Mouse (Mus musculus): ENCODE measurements around the gene Pacsin1. TPM values are rescaled to one million over a fixed set of nuclear protein-coding genes. Genes with fewer than 3 reads are reported as not detected.

Gene Pacsin1
- polyA plus RNA-seq, 1 experiment from 2014 or later, result 6.7 TPM

DNA sequence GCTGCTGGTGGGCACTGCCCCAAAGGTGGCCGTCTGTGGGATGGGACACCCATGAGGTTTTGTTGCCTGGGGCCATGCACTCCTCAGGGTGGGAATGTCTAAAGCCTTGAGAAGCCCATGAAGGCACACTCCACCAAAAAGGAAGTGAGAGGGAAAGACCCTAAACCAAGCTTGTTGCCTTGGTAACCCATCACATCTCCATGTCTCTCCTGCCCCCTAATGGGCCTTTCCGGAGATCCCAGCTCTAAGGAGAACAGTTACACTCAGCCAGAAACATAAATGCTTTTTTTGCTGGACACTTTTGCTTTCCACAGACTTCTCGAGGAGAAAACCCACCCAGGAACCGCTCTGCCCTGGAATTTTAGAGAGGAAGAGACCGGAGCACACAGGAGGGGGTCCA, 62.9 kb downstream of the Pacsin1 start:
- Histone ChIP-seq H3K4me1 (peaks cover 18% of the 10 kb centered on the region), H3K36me3 (no peaks in the 10 kb centered on the region), H3K9me3 (no peaks in the 10 kb centered on the region), H3K27ac (replicated peaks) (no peak overlapping the region), H3K4me3 (no peak overlapping the region), H3K9ac (replicated peaks) (no peak overlapping the region), H3K27me3 (peaks cover 26% of the 10 kb centered on the region), H3K4me2 (replicated peaks) (no peak overlapping the region)
- no peak for ATAC-seq (ENCODE audit: low FRiP score, low read depth)
- WGBS, result 58% methylated on average over 5 of the region's 5 CpGs

- peaks cover 18% of the 10 kb centered on the region for H3K4me1 ChIP-seq
- H3K9me3 ChIP-seq, result no peaks in the 10 kb centered on the region
- H3K4me3 ChIP-seq, result no peak overlapping the region
- ATAC-seq (ENCODE audit: low FRiP score, low read depth), result no peak
- H3K36me3 ChIP-seq, result no peaks in the 10 kb centered on the region
- no peak overlapping the region for H3K4me2 ChIP-seq (replicated peaks)
- peaks cover 31% of the 10 kb centered on the region for H3K27me3 ChIP-seq
- no peak overlapping the region for H3K27ac ChIP-seq (replicated peaks)
- WGBS, result 72% methylated on average over 14 of the region's 14 CpGs
- H3K9ac ChIP-seq (replicated peaks), result no peak overlapping the region
Observed at GRCm38 (mm10) chr17:27719663-27720062, 64.4 kb downstream of the Pacsin1 start.

DNA sequence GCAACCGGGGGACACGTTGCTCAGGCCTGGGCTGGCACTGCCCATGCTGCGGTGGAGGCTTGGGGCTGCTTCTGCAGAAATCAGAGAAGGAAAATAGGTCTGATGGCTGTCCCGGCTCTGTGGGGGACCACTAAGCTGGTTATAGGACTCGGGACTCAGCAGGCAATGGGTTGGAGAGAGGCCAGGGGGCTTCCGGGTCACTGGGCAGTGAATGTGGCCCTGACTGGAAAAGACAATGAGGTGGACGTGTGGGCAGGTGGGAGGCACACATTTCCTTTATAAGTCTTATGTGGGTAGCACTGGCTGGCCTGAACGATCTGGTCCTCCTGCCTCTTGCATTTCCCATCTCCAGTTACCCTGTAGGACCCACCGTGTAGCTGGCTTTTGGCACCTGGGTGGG, 65.0 kb downstream of the Pacsin1 start:
- Histone ChIP-seq H3K36me3 (no peaks in the 10 kb centered on the region), H3K9ac (replicated peaks) (0 out of 2 replicates have a peak overlapping the region, but pooled peaks have one; percentile 15), H3K4me3 (no peak overlapping the region), H3K27me3 (peaks cover 31% of the 10 kb centered on the region), H3K4me1 (peaks cover 25% of the 10 kb centered on the region), H3K4me2 (replicated peaks) (no peak overlapping the region), H3K27ac (replicated peaks) (no peak overlapping the region), H3K9me3 (no peaks in the 10 kb centered on the region)
- WGBS, result 40% methylated on average over 9 of the region's 9 CpGs
- ATAC-seq (ENCODE audit: low FRiP score, low read depth), result no peak

DNA sequence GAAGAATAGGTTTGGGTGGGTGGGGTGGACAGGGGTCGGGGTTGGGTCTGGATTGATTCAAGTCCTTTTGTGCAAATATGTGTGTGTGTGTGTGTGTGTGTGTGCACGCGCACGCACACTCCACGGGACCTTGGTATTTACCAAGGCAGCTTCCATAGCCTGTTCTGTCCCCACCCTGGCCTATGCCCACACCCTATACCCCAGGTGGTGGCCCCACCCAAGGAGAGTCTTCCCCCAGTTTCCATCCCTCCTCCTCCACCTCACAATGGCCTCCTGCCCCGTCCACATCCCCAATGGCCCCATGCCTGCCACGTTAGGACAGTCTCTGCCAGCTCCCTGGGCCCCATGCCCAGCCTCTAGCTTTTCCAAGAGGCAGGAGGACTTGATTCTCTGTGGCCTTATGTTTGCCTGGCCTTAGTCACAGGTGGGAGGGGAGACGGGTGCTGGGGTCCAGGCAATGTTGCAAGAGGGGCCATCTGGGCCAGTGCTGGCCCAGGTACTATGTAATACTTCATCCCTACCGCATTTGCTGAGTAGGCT, 65.9 kb downstream of the Pacsin1 start:
- Histone ChIP-seq H3K9me3 (no peaks in the 10 kb centered on the region), H3K27ac (replicated peaks) (no peak overlapping the region), H3K36me3 (no peaks in the 10 kb centered on the region), H3K4me2 (replicated peaks) (no peak overlapping the region), H3K27me3 (peaks cover 38% of the 10 kb centered on the region), H3K4me3 (no peak overlapping the region), H3K4me1 (peaks cover 32% of the 10 kb centered on the region), H3K9ac (replicated peaks) (no peak overlapping the region)
- WGBS, result 79% methylated on average over 9 of the region's 9 CpGs
- ATAC-seq (ENCODE audit: low FRiP score, low read depth), result no peak

DNA sequence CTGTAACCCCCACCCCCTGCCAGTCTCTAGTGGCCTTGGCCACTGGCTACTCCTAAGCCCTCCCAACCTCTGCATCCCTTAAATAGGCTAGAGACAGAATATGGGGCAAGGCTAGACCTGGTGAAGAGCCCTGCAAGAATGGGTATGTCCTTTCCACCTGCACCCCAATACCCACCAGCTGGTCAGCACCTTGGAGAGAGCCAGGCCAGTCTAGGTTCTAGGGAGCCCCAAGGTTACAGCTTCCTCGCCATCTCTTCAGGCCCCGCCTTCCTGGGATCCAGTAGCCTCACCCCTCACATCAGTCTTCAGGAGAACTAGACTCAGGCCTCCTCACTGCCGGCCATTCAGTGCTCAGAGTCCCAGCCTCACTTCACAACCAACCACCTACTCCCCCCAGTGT, 69.0 kb downstream of the Pacsin1 start:
- H3K27ac ChIP-seq (replicated peaks), result no peak overlapping the region
- H3K4me1 ChIP-seq, result peaks cover 20% of the 10 kb centered on the region
- no peak overlapping the region for H3K4me2 ChIP-seq (replicated peaks)
- no peak overlapping the region for H3K9ac ChIP-seq (replicated peaks)
- H3K9me3 ChIP-seq, result no peaks in the 10 kb centered on the region
- 43% methylated on average over 3 of the region's 3 CpGs for WGBS
- no peak for ATAC-seq (ENCODE audit: low FRiP score, low read depth)
- no peak overlapping the region for H3K4me3 ChIP-seq
- H3K36me3 ChIP-seq, result no peaks in the 10 kb centered on the region
- H3K27me3 ChIP-seq, result peaks cover 28% of the 10 kb centered on the region

- H3K4me3 ChIP-seq, result no peak overlapping the region
- no peak overlapping the region for H3K9ac ChIP-seq (replicated peaks)
- WGBS, result 30% methylated on average over 10 of the region's 10 CpGs
- no peaks in the 10 kb centered on the region for H3K9me3 ChIP-seq
- peak overlapping the region; percentile 15; the same call in 1 of the 2 replicates for H3K4me2 ChIP-seq (replicated peaks)
- H3K4me1 ChIP-seq, result peaks cover 20% of the 10 kb centered on the region
- H3K27me3 ChIP-seq, result peaks cover 25% of the 10 kb centered on the region
- no peak overlapping the region for H3K27ac ChIP-seq (replicated peaks)
- no peak for ATAC-seq (ENCODE audit: low FRiP score, low read depth)
- H3K36me3 ChIP-seq, result no peaks in the 10 kb centered on the region
Observed at GRCm38 (mm10) chr17:27725011-27725410, 69.7 kb downstream of the Pacsin1 start.

GRCm38 (mm10) chr17:27725412-27725811, 70.1 kb downstream of the Pacsin1 start:
- peaks cover 16% of the 10 kb centered on the region for H3K4me1 ChIP-seq
- H3K27me3 ChIP-seq, result peaks cover 25% of the 10 kb centered on the region; the same call in 1 of the 2 replicates
- no peaks in the 10 kb centered on the region for H3K9me3 ChIP-seq
- 0 out of 2 replicates have a peak overlapping the region, but pooled peaks have one; percentile 20 for H3K9ac ChIP-seq (replicated peaks)
- H3K36me3 ChIP-seq, result no peaks in the 10 kb centered on the region
- no peak overlapping the region for H3K27ac ChIP-seq (replicated peaks)
- 15% methylated on average over 10 of the region's 10 CpGs for WGBS
- peak overlapping the region; percentile 15 for H3K4me2 ChIP-seq (replicated peaks)
- H3K4me3 ChIP-seq, result no peak overlapping the region
- ATAC-seq (ENCODE audit: low FRiP score, low read depth), result no peak

GRCm38 (mm10) chr17:27726527-27726926, 71.2 kb downstream of the Pacsin1 start:
- no peaks in the 10 kb centered on the region for H3K9me3 ChIP-seq
- no peak overlapping the region for H3K27ac ChIP-seq (replicated peaks)
- H3K4me3 ChIP-seq, result no peak overlapping the region
- 55% methylated on average over 6 of the region's 7 CpGs for WGBS
- no peak for ATAC-seq (ENCODE audit: low FRiP score, low read depth)
- no peak overlapping the region for H3K4me2 ChIP-seq (replicated peaks)
- no peak overlapping the region for H3K9ac ChIP-seq (replicated peaks)
- H3K36me3 ChIP-seq, result no peaks in the 10 kb centered on the region
- peaks cover 18% of the 10 kb centered on the region; the same call in 1 of the 2 replicates for H3K27me3 ChIP-seq
- peaks cover 14% of the 10 kb centered on the region for H3K4me1 ChIP-seq

DNA sequence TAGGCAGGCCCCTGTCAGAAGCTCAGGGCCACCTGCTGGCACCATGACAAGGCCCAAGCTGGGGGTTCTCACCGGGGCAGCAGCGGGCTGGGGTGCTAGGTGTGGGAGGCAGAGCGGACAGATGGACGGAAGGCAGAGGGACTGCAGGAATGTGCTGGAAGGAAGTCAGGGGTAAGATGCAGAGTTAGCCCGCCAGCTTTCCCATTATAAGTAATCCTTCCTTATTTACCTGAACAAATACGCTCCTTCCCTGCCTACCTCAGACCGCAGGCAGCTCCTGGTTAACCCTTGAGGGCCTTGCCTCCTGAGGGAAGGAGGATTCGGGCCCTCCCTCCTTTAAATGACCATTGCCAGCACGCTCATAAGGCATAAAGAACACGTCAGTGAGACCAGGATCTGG, 73.5 kb downstream of the Pacsin1 start, which contains the start of gene Spdef:
Gene Spdef, minus strand, starts transcription at position 186 of the 400 bp plus-strand sequence.
- 74% methylated on average over 10 of the region's 10 CpGs for WGBS
- no peak within 1 kb of the TSS for H3K4me2 ChIP-seq (replicated peaks)
- no peak within 1 kb of the TSS for H3K27ac ChIP-seq (replicated peaks)
- H3K36me3 ChIP-seq, result no peaks in the 10 kb centered on the region
- peaks cover 15% of the 10 kb centered on the region; the same call in 1 of the 2 replicates for H3K27me3 ChIP-seq
- ATAC-seq (ENCODE audit: low FRiP score, low read depth), result no peak
- H3K9me3 ChIP-seq, result no peaks in the 10 kb centered on the region
- no peak within 1 kb of the TSS for H3K9ac ChIP-seq (replicated peaks)
- peaks cover 14% of the 10 kb centered on the region for H3K4me1 ChIP-seq
- no peak within 1 kb of the TSS for H3K4me3 ChIP-seq

- Histone ChIP-seq H3K27me3 (0 out of 2 replicates have a peak, but pooled peaks cover 6% of the 10 kb centered on the region), H3K9ac (replicated peaks) (no peak overlapping the region), H3K4me2 (replicated peaks) (no peak overlapping the region), H3K36me3 (no peaks in the 10 kb centered on the region), H3K4me1 (peaks cover 5% of the 10 kb centered on the region), H3K4me3 (no peak overlapping the region), H3K9me3 (no peaks in the 10 kb centered on the region), H3K27ac (replicated peaks) (no peak overlapping the region)
- no peak for ATAC-seq (ENCODE audit: low FRiP score, low read depth)
- WGBS, result 86% methylated on average over 5 of the region's 5 CpGs
Observed at GRCm38 (mm10) chr17:27732152-27732551, 76.8 kb downstream of the Pacsin1 start.

DNA sequence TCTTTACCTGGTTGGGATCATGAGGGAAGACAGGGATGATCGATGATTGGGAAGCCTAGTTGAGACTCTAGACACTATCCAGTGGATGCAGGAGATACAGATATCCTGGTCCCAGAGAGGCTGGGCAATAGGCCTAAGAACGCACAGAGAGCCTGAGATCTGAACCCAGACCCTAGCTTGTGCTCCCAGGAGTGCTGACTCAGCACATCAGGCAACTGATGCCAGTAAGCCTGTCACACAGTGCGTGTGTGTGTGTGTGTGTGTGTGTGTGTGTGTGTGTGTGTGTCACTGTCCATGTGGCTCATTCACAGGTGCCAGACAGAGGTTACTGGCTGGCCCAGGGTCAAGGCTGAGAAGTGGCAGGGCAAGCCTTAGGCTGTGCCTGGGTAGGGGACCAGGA, 77.4 kb downstream of the Pacsin1 start:
- Histone ChIP-seq H3K4me2 (replicated peaks) (no peak overlapping the region), H3K9me3 (no peaks in the 10 kb centered on the region), H3K27ac (replicated peaks) (no peak overlapping the region), H3K4me3 (no peak overlapping the region), H3K9ac (replicated peaks) (no peak overlapping the region), H3K4me1 (peaks cover 5% of the 10 kb centered on the region), H3K36me3 (no peaks in the 10 kb centered on the region), H3K27me3 (0 out of 2 replicates have a peak, but pooled peaks cover 6% of the 10 kb centered on the region)
- ATAC-seq (ENCODE audit: low FRiP score, low read depth), result no peak
- 99% methylated on average over 3 of the region's 3 CpGs for WGBS

DNA sequence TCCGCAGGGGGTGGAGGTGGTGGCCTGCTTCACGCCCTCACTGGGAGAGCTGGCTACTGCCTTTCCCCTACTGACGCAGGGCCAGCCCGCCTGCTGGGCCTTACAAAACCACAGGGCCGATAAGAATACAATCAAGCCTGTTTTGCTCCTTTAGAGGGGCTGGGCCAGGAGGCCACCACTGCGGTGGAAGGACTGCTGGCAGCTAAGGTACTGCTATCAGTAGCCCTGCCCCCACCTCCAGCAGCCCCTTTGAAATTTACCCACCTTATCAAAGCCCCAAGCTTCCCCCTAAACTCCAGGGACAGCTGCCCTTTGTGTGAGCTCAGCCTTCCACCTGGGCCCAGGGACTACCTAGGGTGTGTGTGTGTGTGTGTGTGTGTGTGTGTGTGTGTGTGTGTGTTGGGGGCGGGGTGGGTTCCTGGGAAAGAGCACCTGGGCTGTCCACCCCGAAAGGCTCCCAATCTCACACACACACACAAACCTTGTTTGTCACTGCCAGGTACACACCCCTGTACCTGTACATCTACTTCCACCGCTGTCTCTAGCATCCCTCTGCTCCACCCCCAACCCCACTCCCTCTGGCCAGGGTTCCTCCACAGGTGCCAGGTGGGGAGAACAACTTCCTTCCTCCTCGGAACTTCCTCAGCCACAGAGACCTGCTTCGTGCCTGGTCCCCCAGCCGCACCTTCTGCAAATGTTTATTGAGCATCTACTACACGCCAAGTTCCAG, 79.2 kb downstream of the Pacsin1 start:
- H3K27me3 ChIP-seq, result 0 out of 2 replicates have a peak, but pooled peaks cover 6% of the 10 kb centered on the region
- H3K4me3 ChIP-seq, result no peak overlapping the region
- H3K9ac ChIP-seq (replicated peaks), result no peak overlapping the region
- no peaks in the 10 kb centered on the region for H3K9me3 ChIP-seq
- no peaks in the 10 kb centered on the region for H3K36me3 ChIP-seq
- H3K4me2 ChIP-seq (replicated peaks), result no peak overlapping the region
- peaks cover 5% of the 10 kb centered on the region for H3K4me1 ChIP-seq
- WGBS, result 17% methylated on average over 11 of the region's 13 CpGs
- no peak for ATAC-seq (ENCODE audit: low FRiP score, low read depth)
- no peak overlapping the region for H3K27ac ChIP-seq (replicated peaks)

All from midbrain, embryonic 12.5 days (tissue).